Mouse (Mus musculus) kidney, postnatal 0 days (tissue): ENCODE results near the gene Smndc1. TPM values are rescaled to one million over a fixed set of nuclear protein-coding genes. Genes with fewer than 3 reads are reported as not detected.

Source experiments
- ATAC-seq: fragments of 200-750 bp; cut with Nextera tagmentation; replicated peaks from 2 replicates; pipeline ENCODE4 v1.8.0; 2017; ENCODE audit warnings: low read depth, moderate number of reproducible peaks, moderate TSS enrichment, moderate library complexity; ENCODE audit not compliant: low FRiP score
- DNase-seq: peaks from one replicate; pipeline ENCODE4 v3.0.0-alpha.2; 2016; ENCODE audit warnings: low spot score
- H3K27ac ChIP-seq: fragments of 300-500 bp; sonication (generic); 2 replicates; pipeline ENCODE4 v1.5.1; 2014; ENCODE audit warnings: mild to moderate bottlenecking
- H3K27me3 ChIP-seq: fragments of 300-500 bp; sonication (generic); 2 replicates; pipeline ENCODE4 v1.6.1; 2014; ENCODE audit warnings: low read length, mixed read lengths; ENCODE audit not compliant: insufficient read depth
- H3K36me3 ChIP-seq: fragments of 300-500 bp; sonication (generic); 2 replicates; pipeline ENCODE4 v1.6.1; 2014; ENCODE audit warnings: low read length, mixed read lengths; ENCODE audit not compliant: insufficient read depth
- H3K4me1 ChIP-seq: fragments of 300-500 bp; sonication (generic); replicated peaks from 2 replicates; pipeline ENCODE4 v1.6.1; 2014; ENCODE audit warnings: antibody characterized with exemption, low read length, mixed read lengths; ENCODE audit not compliant: insufficient read depth
- H3K4me2 ChIP-seq: fragments of 300-500 bp; sonication (generic); 2 replicates; pipeline ENCODE4 v1.6.1; 2014; ENCODE audit warnings: mild to moderate bottlenecking, low read length, moderate library complexity, mixed read lengths
- H3K4me3 ChIP-seq: fragments of 300-500 bp; sonication (generic); replicated peaks from 2 replicates; pipeline ENCODE4 v1.5.1; 2014; ENCODE audit warnings: low read depth, low read length
- H3K9ac ChIP-seq: fragments of 300-500 bp; sonication (generic); 2 replicates; pipeline ENCODE4 v1.6.1; 2014; ENCODE audit warnings: low read depth, low read length
- H3K9me3 ChIP-seq: fragments of 300-500 bp; sonication (generic); replicated peaks from 2 replicates; pipeline ENCODE4 v1.6.1; 2016; ENCODE audit warnings: low read length, inconsistent platforms, mixed read lengths
- CTCF ChIP-seq: IDR thresholded peaks from 2 replicates; pipeline ENCODE4 v1.5.1; 2016; ENCODE audit warnings: antibody characterized with exemption, low read depth, mild to moderate bottlenecking, moderate library complexity
- WGBS: fragments of 180-500 bp; shearing (Covaris S2); extraction: QIAGEN DNeasy Blood & Tissue Kit; methylation state at CpG from one replicate; pipeline ENCODE4 v1.1.7; 2014; 5-methylcytosine and 5-hydroxymethylcytosine counted together
- polyA plus RNA-seq: library from polyadenylated mRNA; unstranded; fragments of >200 nt; fragmentation: Nextera tagmentation; extraction: Ambion mirVana; gene quantifications from 2 replicates; pipeline ENCODE4 v1.2.1, GENCODE M21; 2015

Smndc1 gene
- polyA plus RNA-seq, 1 experiment from 2014 or later, result 47.2 TPM

- H3K9me3 ChIP-seq, result no peaks in the 10 kb centered on the region
- DNase-seq (no peak), ATAC-seq (no peak)
- no peaks in the 10 kb centered on the region for H3K27me3 ChIP-seq
- peak overlapping the region; percentile 11; the same call in 1 of the 2 replicates for H3K27ac ChIP-seq
- no peak overlapping the region for H3K4me3 ChIP-seq
- no peaks in the 10 kb centered on the region for H3K36me3 ChIP-seq
- peaks cover 21% of the 10 kb centered on the region for H3K4me1 ChIP-seq
- 77% methylated on average over 11 of the region's 11 CpGs for WGBS
- H3K4me2 ChIP-seq, result no peak overlapping the region
- H3K9ac ChIP-seq, result no peak overlapping the region
- TF ChIP-seq CTCF, result no peak
Measured at GRCm38 (mm10) chr19:53414650-53415049, 24.3 kb upstream of the Smndc1 start.

DNA sequence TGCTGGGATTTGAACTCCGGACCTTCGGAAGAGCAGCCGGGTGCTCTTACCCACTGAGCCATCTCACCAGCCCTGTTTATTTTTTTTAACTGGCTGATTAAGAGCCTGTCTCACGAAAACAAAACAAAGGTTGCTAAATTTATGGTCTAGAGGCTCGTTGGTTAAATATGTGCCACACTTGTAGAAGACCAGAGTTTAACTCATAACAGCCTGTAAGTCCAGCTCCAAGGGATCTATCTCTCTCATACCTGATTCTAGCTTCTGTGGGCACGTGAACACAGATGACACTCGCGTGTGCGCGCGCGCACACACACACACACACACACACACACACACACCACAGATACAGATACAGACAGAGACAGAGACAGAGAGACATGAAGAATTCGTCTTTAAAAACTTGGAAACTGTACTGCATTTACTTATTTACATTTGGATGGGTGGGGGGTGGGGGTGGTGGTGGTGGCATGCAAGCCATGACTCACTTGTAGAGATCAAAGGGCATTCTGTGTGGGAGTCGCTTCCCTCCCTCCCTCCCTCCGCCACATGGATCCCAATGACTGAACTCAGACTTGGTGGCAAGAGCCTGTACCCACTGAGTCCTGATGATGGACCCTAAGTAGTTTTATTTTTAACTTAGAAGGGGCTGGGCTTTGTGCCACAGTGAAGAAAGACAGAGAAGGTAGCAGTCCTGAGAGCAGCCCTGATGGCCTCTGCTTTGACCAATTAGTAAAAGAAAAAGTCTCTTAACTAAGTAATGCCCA, 23.4 kb upstream of the Smndc1 start:
- DNase-seq (peak; percentile 62), ATAC-seq (peak; percentile 73)
- WGBS, result 47% methylated on average over 15 of the region's 15 CpGs

DNA sequence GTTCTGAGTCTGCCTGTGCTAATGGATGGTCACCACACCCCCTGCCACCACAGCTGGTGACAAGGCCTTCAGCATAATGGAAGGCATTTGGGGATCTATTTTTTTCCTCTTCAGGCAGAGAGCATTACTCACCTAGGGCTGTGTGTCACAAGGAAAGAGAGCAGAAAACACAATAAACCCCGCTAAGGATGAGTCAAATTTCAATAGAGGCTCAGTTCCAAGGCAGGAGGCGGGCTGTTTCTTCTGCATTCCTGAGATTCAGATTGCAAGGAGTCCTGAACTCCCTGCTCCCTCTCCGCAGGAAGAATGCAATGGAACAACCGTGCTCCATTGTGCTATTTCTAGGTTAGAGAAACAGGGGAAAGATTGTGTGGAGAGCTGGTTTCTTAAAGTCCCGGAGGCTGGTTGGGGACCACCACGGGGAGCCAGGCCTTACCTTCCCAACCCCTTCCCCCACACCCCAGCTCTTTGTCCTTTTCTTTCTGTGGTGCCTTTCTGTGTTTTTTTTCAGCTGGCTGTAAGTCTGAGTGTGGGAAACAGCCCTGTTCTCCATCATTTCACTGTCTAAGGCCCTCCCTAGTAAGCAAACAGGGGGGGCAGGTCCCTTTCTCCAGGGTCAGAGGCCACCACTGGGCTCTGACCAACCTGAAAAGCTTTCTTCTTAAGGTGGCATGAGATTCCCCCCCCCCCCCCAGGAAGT, 21.9 kb upstream of the Smndc1 start:
- Histone ChIP-seq H3K4me2 (no peak overlapping the region), H3K36me3 (no peaks in the 10 kb centered on the region), H3K9me3 (no peaks in the 10 kb centered on the region), H3K4me3 (no peak overlapping the region), H3K4me1 (peaks cover 21% of the 10 kb centered on the region), H3K9ac (no peak overlapping the region), H3K27me3 (no peaks in the 10 kb centered on the region), H3K27ac (peak overlapping the region; percentile 77)
- DNase-seq (peak; percentile 88), ATAC-seq (peak; percentile 35)
- TF ChIP-seq CTCF, result no peak
- WGBS, result 10% methylated on average over 6 of the region's 6 CpGs

More for the DNA sequence above, 23.4 kb upstream of the Smndc1 start:
- no peaks in the 10 kb centered on the region for H3K27me3 ChIP-seq
- H3K4me3 ChIP-seq, result no peak overlapping the region
- no peak for TF ChIP-seq CTCF
- no peak overlapping the region for H3K9ac ChIP-seq
- no peak overlapping the region for H3K4me2 ChIP-seq
- no peaks in the 10 kb centered on the region for H3K9me3 ChIP-seq
- no peaks in the 10 kb centered on the region for H3K36me3 ChIP-seq
- H3K4me1 ChIP-seq, result peaks cover 21% of the 10 kb centered on the region
- H3K27ac ChIP-seq, result peak overlapping the region; percentile 26; the same call in 1 of the 2 replicates

- 34% methylated on average over 17 of the region's 17 CpGs for WGBS
- ATAC-seq, result no peak
Measured at GRCm38 (mm10) chr19:53409663-53410307, 19.4 kb upstream of the Smndc1 start.

DNA sequence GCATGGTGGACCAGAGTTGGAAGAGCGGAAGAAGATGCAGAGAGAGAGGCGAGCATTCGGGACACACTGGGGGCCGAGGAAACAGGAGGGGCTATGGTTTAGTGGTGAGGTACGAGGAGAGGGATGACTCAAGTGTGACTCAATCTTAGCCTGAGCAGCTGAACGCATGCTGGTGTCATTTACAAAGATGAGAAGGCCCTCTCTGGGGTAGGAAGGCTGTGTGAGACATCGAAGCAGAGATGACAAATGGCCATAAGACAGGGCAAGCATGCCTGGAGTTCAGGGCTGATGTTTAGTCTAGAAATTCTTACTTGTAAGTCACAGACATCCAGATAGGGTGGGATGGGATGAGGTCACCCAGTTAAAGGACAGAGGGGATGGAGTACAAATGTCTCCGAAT, 18.0 kb upstream of the Smndc1 start:
- no peak for TF ChIP-seq CTCF
- H3K4me3 ChIP-seq, result no peak overlapping the region
- no peak overlapping the region for H3K4me2 ChIP-seq
- ATAC-seq, result no peak
- no peaks in the 10 kb centered on the region for H3K9me3 ChIP-seq
- no peaks in the 10 kb centered on the region for H3K36me3 ChIP-seq
- no peak overlapping the region for H3K27ac ChIP-seq
- H3K27me3 ChIP-seq, result no peaks in the 10 kb centered on the region
- 74% methylated on average over 8 of the region's 8 CpGs for WGBS
- DNase-seq, result no peak
- H3K4me1 ChIP-seq, result peaks cover 21% of the 10 kb centered on the region
- no peak overlapping the region for H3K9ac ChIP-seq

More at GRCm38 (mm10) chr19:53409663-53410307, 19.4 kb upstream of the Smndc1 start:
- no peak for DNase-seq
- H3K27ac ChIP-seq, result no peak overlapping the region
- peaks cover 21% of the 10 kb centered on the region for H3K4me1 ChIP-seq
- H3K27me3 ChIP-seq, result no peaks in the 10 kb centered on the region
- no peak for TF ChIP-seq CTCF
- H3K36me3 ChIP-seq, result no peaks in the 10 kb centered on the region
- H3K9me3 ChIP-seq, result no peaks in the 10 kb centered on the region
- 0 out of 2 replicates have a peak overlapping the region, but pooled peaks have one; percentile 23 for H3K9ac ChIP-seq
- H3K4me3 ChIP-seq, result no peak overlapping the region
- peak overlapping the region; percentile 28; the same call in 1 of the 2 replicates for H3K4me2 ChIP-seq

- DNase-seq (no peak), ATAC-seq (no peak)
- no peak overlapping the region for H3K9ac ChIP-seq
- WGBS, result 81% methylated on average over 2 of the region's 2 CpGs
- H3K4me1 ChIP-seq, result peaks cover 17% of the 10 kb centered on the region
- H3K4me3 ChIP-seq, result no peak overlapping the region
- no peak overlapping the region for H3K27ac ChIP-seq
- H3K4me2 ChIP-seq, result no peak overlapping the region
- no peaks in the 10 kb centered on the region for H3K9me3 ChIP-seq
- no peaks in the 10 kb centered on the region for H3K36me3 ChIP-seq
- no peak for TF ChIP-seq CTCF
- no peaks in the 10 kb centered on the region for H3K27me3 ChIP-seq
Measured at GRCm38 (mm10) chr19:53407350-53407749, 17.0 kb upstream of the Smndc1 start.
